Mouse (Mus musculus) midbrain, embryonic 11.5 days (tissue): ENCODE data around the gene Upk3b. TPM values are rescaled to one million over a fixed set of nuclear protein-coding genes. Genes with fewer than 3 reads are reported as not detected.

Experiments
- ATAC-seq: fragments of 200-750 bp; cut with Nextera tagmentation; 2 replicates; pipeline ENCODE4 v1.8.0; 2017; ENCODE audit warnings: moderate TSS enrichment, moderate library complexity; ENCODE audit not compliant: low FRiP score
- DNase-seq: peaks from one replicate; pipeline ENCODE4 v3.0.0; 2015; ENCODE audit warnings: low spot score; ENCODE audit errors: missing footprints
- H3K27ac ChIP-seq: fragments of 300-500 bp; sonication (generic); 2 replicates; pipeline ENCODE4 v1.5.1; 2014; ENCODE audit warnings: low read depth, low read length
- H3K27me3 ChIP-seq: fragments of 300-500 bp; sonication (generic); 2 replicates; pipeline ENCODE4 v1.6.1; 2014; ENCODE audit warnings: mild to moderate bottlenecking, low read length, moderate library complexity, mixed read lengths; ENCODE audit not compliant: control insufficient read depth, insufficient read depth
- H3K36me3 ChIP-seq: fragments of 300-500 bp; sonication (generic); 2 replicates; pipeline ENCODE4 v1.6.1; 2014; ENCODE audit warnings: mild to moderate bottlenecking, low read length, moderate library complexity, mixed read lengths; ENCODE audit not compliant: control insufficient read depth, insufficient read depth
- H3K4me1 ChIP-seq: fragments of 300-500 bp; sonication (generic); 2 replicates; pipeline ENCODE4 v1.6.1; 2014; ENCODE audit warnings: low read length; ENCODE audit not compliant: control insufficient read depth, insufficient read depth
- H3K4me2 ChIP-seq: fragments of 300-500 bp; sonication (generic); 2 replicates; pipeline ENCODE4 v1.6.1; 2014; ENCODE audit warnings: mild to moderate bottlenecking, moderate library complexity
- H3K4me3 ChIP-seq: fragments of 300-500 bp; sonication (generic); 2 replicates; pipeline ENCODE4 v1.5.1; 2014; ENCODE audit warnings: low read depth, low read length
- H3K9ac ChIP-seq: fragments of 300-500 bp; sonication (generic); 2 replicates; pipeline ENCODE4 v1.6.1; 2014; ENCODE audit warnings: low read length
- H3K9me3 ChIP-seq: fragments of 300-500 bp; sonication (generic); 2 replicates; pipeline ENCODE4 v1.6.1; 2016; ENCODE audit warnings: low read length; ENCODE audit not compliant: control insufficient read depth
- whole genome bisulfite sequencing: fragments of 180-500 bp; shearing (Covaris S2); extraction: QIAGEN DNeasy Blood & Tissue Kit; methylation state at CpG from one replicate; pipeline ENCODE4 v1.1.7; 2014; 5-methylcytosine and 5-hydroxymethylcytosine counted together
- polyA plus RNA-seq: library from polyadenylated mRNA; unstranded; fragments of >200 nt; fragmentation: Nextera tagmentation; extraction: Ambion mirVana; gene quantifications from 2 replicates; pipeline ENCODE4 v1.2.1, GENCODE M21; 2014

Gene Upk3b
- polyA plus RNA-seq, 1 experiment from 2014 or later, result not detected

GRCm38 (mm10) chr5:136025712-136026111, 12.6 kb upstream of the Upk3b start:
- ATAC-seq, result no peak
- Histone ChIP-seq H3K36me3 (peaks cover 9% of the 10 kb centered on the region; the same call in 1 of the 2 replicates), H3K4me3 (no peak overlapping the region)

GRCm38 (mm10) chr5:136026859-136027258, 11.4 kb upstream of the Upk3b start:
- Histone ChIP-seq H3K27ac (no peak overlapping the region), H3K9me3 (no peaks in the 10 kb centered on the region), H3K4me2 (no peak overlapping the region), H3K27me3 (no peaks in the 10 kb centered on the region), H3K4me3 (no peak overlapping the region), H3K36me3 (peaks cover 14% of the 10 kb centered on the region), H3K9ac (no peak overlapping the region), H3K4me1 (no peaks in the 10 kb centered on the region)
- ATAC-seq, result no peak
- no peak for DNase-seq
- WGBS, result 83% methylated on average over 9 of the region's 9 CpGs

More at GRCm38 (mm10) chr5:136025712-136026111, 12.6 kb upstream of the Upk3b start:
- WGBS, result 81% methylated on average over 3 of the region's 3 CpGs
- Histone ChIP-seq H3K9ac (no peak overlapping the region), H3K27me3 (no peaks in the 10 kb centered on the region), H3K27ac (no peak overlapping the region), H3K4me1 (no peaks in the 10 kb centered on the region), H3K9me3 (no peaks in the 10 kb centered on the region), H3K4me2 (no peak overlapping the region)
- DNase-seq, result no peak

GRCm38 (mm10) chr5:136027612-136028311, 10.5 kb upstream of the Upk3b start:
- ATAC-seq (no peak), DNase-seq (no peak)
- Histone ChIP-seq H3K9me3 (no peaks in the 10 kb centered on the region), H3K9ac (no peak overlapping the region), H3K4me2 (no peak overlapping the region), H3K27ac (no peak overlapping the region), H3K4me3 (no peak overlapping the region), H3K36me3 (peaks cover 16% of the 10 kb centered on the region), H3K4me1 (no peaks in the 10 kb centered on the region), H3K27me3 (no peaks in the 10 kb centered on the region)
- WGBS, result 86% methylated on average over 11 of the region's 11 CpGs

GRCm38 (mm10) chr5:136034868-136035267, 3.4 kb upstream of the Upk3b start:
- Histone ChIP-seq H3K9ac (no peak overlapping the region), H3K9me3 (no peaks in the 10 kb centered on the region), H3K27me3 (no peaks in the 10 kb centered on the region), H3K27ac (no peak overlapping the region), H3K4me2 (no peak overlapping the region), H3K4me1 (no peaks in the 10 kb centered on the region), H3K4me3 (no peak overlapping the region), H3K36me3 (peaks cover 11% of the 10 kb centered on the region)
- no peak for DNase-seq
- ATAC-seq, result no peak
- WGBS, result 83% methylated on average over 4 of the region's 4 CpGs

- no peaks in the 10 kb centered on the region for H3K4me1 ChIP-seq
- DNase-seq, result no peak
- H3K9me3 ChIP-seq, result no peaks in the 10 kb centered on the region
- 90% methylated on average over 1 of the region's 1 CpGs for WGBS
- H3K27me3 ChIP-seq, result no peaks in the 10 kb centered on the region
- peaks cover 9% of the 10 kb centered on the region for H3K36me3 ChIP-seq
- H3K4me2 ChIP-seq, result no peak overlapping the region
- ATAC-seq, result no peak
- H3K4me3 ChIP-seq, result no peak overlapping the region
- H3K9ac ChIP-seq, result no peak overlapping the region
- no peak overlapping the region for H3K27ac ChIP-seq
Observed at GRCm38 (mm10) chr5:136035285-136035684, 3.0 kb upstream of the Upk3b start.

GRCm38 (mm10) chr5:136036667-136037066, 1.6 kb upstream of the Upk3b start:
- Histone ChIP-seq H3K9ac (no peak overlapping the region), H3K4me1 (no peaks in the 10 kb centered on the region), H3K27me3 (no peaks in the 10 kb centered on the region), H3K4me2 (no peak overlapping the region), H3K27ac (no peak overlapping the region), H3K4me3 (no peak overlapping the region), H3K36me3 (0 out of 2 replicates have a peak, but pooled peaks cover 3% of the 10 kb centered on the region), H3K9me3 (no peaks in the 10 kb centered on the region)
- DNase-seq (no peak), ATAC-seq (no peak)
- WGBS, result 83% methylated on average over 1 of the region's 1 CpGs

- Histone ChIP-seq H3K4me2 (no peak overlapping the region), H3K27me3 (no peaks in the 10 kb centered on the region), H3K9me3 (no peaks in the 10 kb centered on the region), H3K9ac (no peak overlapping the region), H3K36me3 (no peaks in the 10 kb centered on the region), H3K4me3 (no peak overlapping the region), H3K4me1 (no peaks in the 10 kb centered on the region), H3K27ac (no peak overlapping the region)
- no peak for DNase-seq
- no peak for ATAC-seq
- WGBS, result 44% methylated on average over 5 of the region's 5 CpGs
Observed at GRCm38 (mm10) chr5:136040210-136040609, 1.9 kb downstream of the Upk3b start.

- H3K4me1 ChIP-seq, result no peaks in the 10 kb centered on the region; the same call in 1 of the 2 replicates
- H3K4me2 ChIP-seq, result no peak overlapping the region
- DNase-seq (no peak), ATAC-seq (no peak)
- 20% methylated on average over 2 of the region's 2 CpGs for WGBS
- no peak overlapping the region for H3K4me3 ChIP-seq
- H3K27ac ChIP-seq, result no peak overlapping the region
- no peaks in the 10 kb centered on the region for H3K27me3 ChIP-seq
- H3K9me3 ChIP-seq, result no peaks in the 10 kb centered on the region
- H3K36me3 ChIP-seq, result no peaks in the 10 kb centered on the region
- H3K9ac ChIP-seq, result no peak overlapping the region
Observed at GRCm38 (mm10) chr5:136041260-136041659, 3.0 kb downstream of the Upk3b start.

- 96% methylated on average over 8 of the region's 8 CpGs for WGBS
- no peak overlapping the region for H3K9ac ChIP-seq
- H3K4me3 ChIP-seq, result no peak overlapping the region
- no peak overlapping the region for H3K27ac ChIP-seq
- H3K4me1 ChIP-seq, result no peaks in the 10 kb centered on the region; the same call in 1 of the 2 replicates
- H3K9me3 ChIP-seq, result no peaks in the 10 kb centered on the region
- no peaks in the 10 kb centered on the region for H3K27me3 ChIP-seq
- no peak for DNase-seq
- H3K4me2 ChIP-seq, result no peak overlapping the region
- H3K36me3 ChIP-seq, result no peaks in the 10 kb centered on the region
- ATAC-seq, result no peak
Observed at GRCm38 (mm10) chr5:136041666-136042065, 3.4 kb downstream of the Upk3b start.
